Mouse (Mus musculus): Measurements from ENCODE around the gene Utrn. TPM values are rescaled to one million over a fixed set of nuclear protein-coding genes. Genes with fewer than 3 reads are reported as not detected.

The Utrn gene
- 37.3 and 41.2 TPM in 2 replicates for polyA plus RNA-seq (2016; fragmentation: Nextera tagmentation; extraction: Ambion mirVana)

GRCm38 (mm10) chr10:12869029-12869671 is at the start of gene Utrn:
TSS of gene Utrn (minus strand) at chr10:12869365.
- Histone ChIP-seq H3K9me3 (no peaks in the 10 kb centered on the region), H3K36me3 (no peaks in the 10 kb centered on the region)
- under 1% methylated on average over 77 of the region's 77 CpGs for WGBS

GRCm38 (mm10) chr10:12917626-12918025 is 48.5 kb upstream of the Utrn start:
- no peaks in the 10 kb centered on the region for H3K27me3 ChIP-seq
- no peak for ATAC-seq (ENCODE audit: low FRiP score, low read depth)
- 25% methylated on average over 1 of the region's 1 CpGs for WGBS
- H3K4me3 ChIP-seq = no peak overlapping the region
- H3K9me3 ChIP-seq = no peaks in the 10 kb centered on the region
- H3K36me3 ChIP-seq = no peaks in the 10 kb centered on the region
- H3K4me2 ChIP-seq (replicated peaks) = no peak overlapping the region
- no peak overlapping the region for H3K27ac ChIP-seq (replicated peaks)
- H3K4me1 ChIP-seq = no peaks in the 10 kb centered on the region
- no peak overlapping the region for H3K9ac ChIP-seq (replicated peaks)

More at GRCm38 (mm10) chr10:12869029-12869671, at the start of gene Utrn:
- Histone ChIP-seq H3K4me2 (replicated peaks) (peak within 1 kb of the TSS; percentile 96), H3K27ac (replicated peaks) (peak within 1 kb of the TSS; percentile 68), H3K27me3 (peaks cover 10% of the 10 kb centered on the region; the same call in 1 of the 2 replicates), H3K9ac (replicated peaks) (peak within 1 kb of the TSS; percentile 75), H3K4me3 (peak within 1 kb of the TSS; percentile 79), H3K4me1 (peaks cover 17% of the 10 kb centered on the region)
- ATAC-seq (ENCODE audit: low FRiP score, low read depth) = peak; percentile 90

DNA sequence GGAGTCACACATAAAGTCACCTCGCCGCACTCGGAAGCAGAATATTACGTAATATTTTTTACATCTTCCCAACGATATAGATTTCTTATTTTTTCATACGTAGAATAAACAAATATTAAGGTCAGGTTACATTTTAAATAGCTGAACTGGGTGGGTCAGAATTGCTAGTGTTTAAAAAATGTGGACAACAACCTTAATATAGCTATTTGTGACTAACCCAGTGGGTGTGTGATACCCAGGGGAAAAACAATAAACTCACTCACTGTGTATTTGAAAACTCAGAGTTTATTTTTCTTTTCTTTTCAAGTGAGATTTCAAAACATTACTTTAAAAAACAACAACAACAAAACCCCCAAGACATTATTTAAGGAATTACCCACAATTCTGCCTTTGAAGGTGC is 47.2 kb upstream of the Utrn start:
- no peak overlapping the region for H3K27ac ChIP-seq (replicated peaks)
- H3K4me2 ChIP-seq (replicated peaks) = no peak overlapping the region
- H3K4me1 ChIP-seq = no peaks in the 10 kb centered on the region
- no peaks in the 10 kb centered on the region for H3K27me3 ChIP-seq
- no peak overlapping the region for H3K9ac ChIP-seq (replicated peaks)
- H3K4me3 ChIP-seq = no peak overlapping the region
- H3K9me3 ChIP-seq = no peaks in the 10 kb centered on the region
- no peak for ATAC-seq (ENCODE audit: low FRiP score, low read depth)
- H3K36me3 ChIP-seq = no peaks in the 10 kb centered on the region
- 88% methylated on average over 6 of the region's 6 CpGs for WGBS

DNA sequence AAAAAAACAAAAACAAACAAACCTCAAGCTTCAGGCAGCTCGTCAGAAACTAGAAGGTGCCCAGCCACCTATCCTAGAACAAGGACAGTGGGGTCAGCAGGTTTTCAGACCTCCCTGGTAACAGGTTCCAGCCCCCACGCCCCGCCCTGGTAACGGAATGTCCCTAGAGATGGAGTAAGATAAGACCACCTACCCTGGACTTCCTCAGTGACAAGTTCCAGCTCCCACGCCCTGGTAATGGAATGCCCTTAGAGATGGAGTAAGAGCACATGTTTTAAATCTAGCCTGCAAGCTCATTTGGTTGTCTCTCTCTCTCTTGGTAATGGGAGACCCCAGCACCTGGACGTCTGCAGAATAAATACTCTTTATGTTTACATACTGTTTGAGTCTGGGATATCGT is 46.7 kb upstream of the Utrn start:
- WGBS = 79% methylated on average over 7 of the region's 7 CpGs
- H3K4me1 ChIP-seq = no peaks in the 10 kb centered on the region
- H3K9ac ChIP-seq (replicated peaks) = no peak overlapping the region
- H3K27me3 ChIP-seq = no peaks in the 10 kb centered on the region
- no peak for ATAC-seq (ENCODE audit: low FRiP score, low read depth)
- no peak overlapping the region for H3K4me3 ChIP-seq
- no peaks in the 10 kb centered on the region for H3K36me3 ChIP-seq
- no peak overlapping the region for H3K4me2 ChIP-seq (replicated peaks)
- H3K9me3 ChIP-seq = no peaks in the 10 kb centered on the region
- H3K27ac ChIP-seq (replicated peaks) = no peak overlapping the region

GRCm38 (mm10) chr10:12914203-12914602 is 45.0 kb upstream of the Utrn start:
- no peaks in the 10 kb centered on the region for H3K27me3 ChIP-seq
- no peak overlapping the region for H3K27ac ChIP-seq (replicated peaks)
- 87% methylated on average over 1 of the region's 1 CpGs for WGBS
- no peaks in the 10 kb centered on the region for H3K4me1 ChIP-seq
- H3K4me2 ChIP-seq (replicated peaks) = no peak overlapping the region
- no peak overlapping the region for H3K4me3 ChIP-seq
- no peak; the same call in 1 of the 2 replicates for ATAC-seq (ENCODE audit: low FRiP score, low read depth)
- no peak overlapping the region for H3K9ac ChIP-seq (replicated peaks)
- H3K9me3 ChIP-seq = no peaks in the 10 kb centered on the region
- H3K36me3 ChIP-seq = no peaks in the 10 kb centered on the region

GRCm38 (mm10) chr10:12911981-12912530 is 42.9 kb upstream of the Utrn start:
- Histone ChIP-seq H3K27ac (replicated peaks) (no peak overlapping the region), H3K4me3 (no peak overlapping the region), H3K9me3 (no peaks in the 10 kb centered on the region), H3K4me1 (no peaks in the 10 kb centered on the region), H3K4me2 (replicated peaks) (no peak overlapping the region), H3K27me3 (no peaks in the 10 kb centered on the region), H3K9ac (replicated peaks) (no peak overlapping the region), H3K36me3 (no peaks in the 10 kb centered on the region)
- WGBS = 69% methylated on average over 11 of the region's 11 CpGs
- ATAC-seq (ENCODE audit: low FRiP score, low read depth) = no peak

DNA sequence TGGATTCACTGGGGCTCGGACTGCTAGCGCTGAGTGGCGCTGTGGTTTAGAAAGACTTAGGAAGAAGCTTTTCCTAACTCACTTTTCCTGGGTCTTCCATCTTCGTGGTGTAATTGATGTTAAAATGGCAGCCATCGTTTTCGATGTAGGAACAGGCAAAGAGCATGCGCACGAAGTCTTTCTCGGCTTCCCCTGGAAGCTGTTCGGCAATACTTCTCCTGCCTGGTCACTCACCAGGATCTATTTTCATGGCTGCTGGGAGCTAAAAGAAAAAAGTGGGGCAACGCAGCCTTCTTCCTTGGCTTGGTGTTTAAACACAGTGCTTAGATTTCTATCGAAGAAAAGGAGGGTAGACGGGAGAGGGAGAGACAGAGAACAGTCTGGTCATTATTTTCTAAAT is 42.3 kb upstream of the Utrn start:
- Histone ChIP-seq H3K9ac (replicated peaks) (no peak overlapping the region), H3K4me2 (replicated peaks) (no peak overlapping the region), H3K27me3 (no peaks in the 10 kb centered on the region), H3K36me3 (no peaks in the 10 kb centered on the region), H3K4me3 (no peak overlapping the region), H3K9me3 (no peaks in the 10 kb centered on the region), H3K4me1 (no peaks in the 10 kb centered on the region), H3K27ac (replicated peaks) (no peak overlapping the region)
- WGBS = 92% methylated on average over 13 of the region's 13 CpGs
- ATAC-seq (ENCODE audit: low FRiP score, low read depth) = no peak

DNA sequence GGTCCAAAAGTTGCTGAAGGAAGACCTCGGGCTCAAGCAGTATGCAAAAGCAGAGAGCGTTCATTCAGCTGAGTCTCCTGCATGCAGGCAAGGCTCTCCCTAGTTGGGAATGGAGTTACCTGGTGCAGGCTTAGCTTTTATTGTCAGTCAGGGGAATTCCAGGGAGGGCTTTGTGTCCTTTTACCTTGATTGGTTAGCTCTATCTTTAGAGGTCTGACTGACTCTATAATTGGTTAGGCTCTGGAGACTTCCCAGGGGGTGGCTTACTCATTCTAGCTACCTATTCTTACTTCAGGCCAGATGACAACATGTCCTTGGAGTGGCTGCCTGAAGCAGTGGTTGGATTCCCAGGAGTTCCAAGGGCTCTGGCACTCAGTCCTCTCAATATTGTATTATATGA is 40.7 kb upstream of the Utrn start:
- WGBS = 86% methylated on average over 2 of the region's 2 CpGs
- H3K9me3 ChIP-seq = no peaks in the 10 kb centered on the region
- no peak for ATAC-seq (ENCODE audit: low FRiP score, low read depth)

DNA sequence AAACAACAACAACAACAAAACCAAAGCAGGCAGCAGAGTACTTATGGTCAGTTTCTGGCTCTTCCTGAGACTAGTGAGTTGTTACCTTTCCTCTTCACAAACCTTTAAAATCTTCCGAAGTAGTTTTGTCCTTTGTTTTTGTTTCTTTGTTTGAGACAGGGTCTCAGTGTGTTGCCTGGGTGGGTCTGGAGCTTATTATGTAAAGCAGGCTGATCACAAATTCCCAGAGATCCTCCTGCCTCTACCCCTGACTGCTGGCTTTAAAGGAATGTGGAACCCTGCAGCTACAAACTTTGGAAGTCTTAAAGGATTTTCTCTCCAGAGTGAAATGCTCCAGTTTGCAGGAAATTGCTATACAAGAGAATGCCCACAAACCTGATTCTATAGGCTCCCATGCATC is 40.0 kb upstream of the Utrn start:
- 24% methylated on average over 1 of the region's 1 CpGs for WGBS
- Histone ChIP-seq H3K4me3 (no peak overlapping the region), H3K9me3 (no peaks in the 10 kb centered on the region), H3K4me2 (replicated peaks) (no peak overlapping the region), H3K36me3 (no peaks in the 10 kb centered on the region), H3K4me1 (no peaks in the 10 kb centered on the region), H3K27me3 (no peaks in the 10 kb centered on the region), H3K27ac (replicated peaks) (no peak overlapping the region), H3K9ac (replicated peaks) (no peak overlapping the region)
- no peak for ATAC-seq (ENCODE audit: low FRiP score, low read depth)

More for the DNA sequence above, 40.7 kb upstream of the Utrn start:
- H3K4me2 ChIP-seq (replicated peaks) = no peak overlapping the region
- no peaks in the 10 kb centered on the region for H3K36me3 ChIP-seq
- no peaks in the 10 kb centered on the region for H3K4me1 ChIP-seq
- no peak overlapping the region for H3K9ac ChIP-seq (replicated peaks)
- no peaks in the 10 kb centered on the region for H3K27me3 ChIP-seq
- no peak overlapping the region for H3K4me3 ChIP-seq
- H3K27ac ChIP-seq (replicated peaks) = no peak overlapping the region

DNA sequence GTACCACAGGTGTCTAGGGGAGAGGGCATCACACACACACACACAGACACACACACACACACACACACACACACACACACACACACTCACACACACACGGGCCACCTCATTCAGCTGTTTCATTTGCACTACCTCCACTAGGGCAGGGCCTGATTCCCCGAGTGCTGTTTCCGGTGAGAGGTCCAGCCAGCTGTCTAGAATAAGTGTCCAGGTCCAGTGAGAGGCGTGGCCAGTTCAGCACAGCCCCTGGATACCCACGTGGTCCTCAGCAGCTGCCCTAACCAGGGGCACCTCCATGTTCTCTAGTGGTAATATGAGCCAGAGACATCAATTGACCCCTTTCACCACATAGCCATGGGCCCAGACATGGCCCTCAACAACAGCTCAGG is 35.0 kb upstream of the Utrn start:
- Histone ChIP-seq H3K9me3 (no peaks in the 10 kb centered on the region), H3K4me3 (no peak overlapping the region), H3K4me1 (no peaks in the 10 kb centered on the region), H3K36me3 (no peaks in the 10 kb centered on the region), H3K4me2 (replicated peaks) (no peak overlapping the region), H3K27me3 (no peaks in the 10 kb centered on the region), H3K9ac (replicated peaks) (no peak overlapping the region), H3K27ac (replicated peaks) (no peak overlapping the region)
- 90% methylated on average over 5 of the region's 5 CpGs for WGBS
- ATAC-seq (ENCODE audit: low FRiP score, low read depth) = no peak

DNA sequence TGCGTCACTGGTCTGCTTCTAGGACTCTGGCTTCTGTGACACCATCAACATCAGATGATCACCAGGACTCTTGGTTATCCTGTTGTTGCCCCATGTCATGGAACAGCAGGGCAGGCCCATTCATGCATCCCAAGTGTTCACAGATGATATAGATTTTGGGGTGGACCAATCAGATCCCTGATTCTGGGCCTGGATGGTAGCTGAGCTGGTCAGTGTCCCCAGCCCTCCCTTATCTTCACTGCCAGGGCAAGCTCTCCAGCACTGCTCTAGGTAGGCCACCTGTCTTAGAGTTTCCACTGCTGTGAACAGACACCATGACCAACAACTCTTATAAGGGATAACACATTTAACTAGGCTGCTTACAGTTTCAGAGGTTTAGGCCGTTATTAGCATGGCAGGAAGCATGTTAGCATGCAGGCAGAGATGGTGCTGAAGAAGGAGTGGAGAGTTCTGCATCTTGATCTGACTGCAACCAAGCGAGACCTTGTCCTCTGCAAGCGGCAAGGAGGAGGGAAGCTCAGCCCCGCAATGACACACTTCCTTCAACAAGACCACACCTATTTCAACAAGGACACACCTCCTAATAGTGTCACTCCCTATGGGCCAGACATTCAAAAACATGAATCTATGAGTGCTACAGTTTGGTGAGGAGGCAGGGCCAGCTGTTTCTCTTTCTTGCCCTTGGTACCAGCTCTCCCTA is 34.4 kb upstream of the Utrn start:
- no peak overlapping the region for H3K4me3 ChIP-seq
- no peak overlapping the region for H3K27ac ChIP-seq (replicated peaks)
- 89% methylated on average over 5 of the region's 5 CpGs for WGBS
- H3K9me3 ChIP-seq = no peaks in the 10 kb centered on the region
- H3K36me3 ChIP-seq = no peaks in the 10 kb centered on the region
- H3K9ac ChIP-seq (replicated peaks) = no peak overlapping the region
- H3K4me1 ChIP-seq = no peaks in the 10 kb centered on the region
- H3K27me3 ChIP-seq = no peaks in the 10 kb centered on the region
- no peak for ATAC-seq (ENCODE audit: low FRiP score, low read depth)
- H3K4me2 ChIP-seq (replicated peaks) = no peak overlapping the region

GRCm38 (mm10) chr10:12899901-12900300 is 30.7 kb upstream of the Utrn start:
- no peak overlapping the region for H3K27ac ChIP-seq (replicated peaks)
- no peak overlapping the region for H3K4me2 ChIP-seq (replicated peaks)
- H3K4me1 ChIP-seq = no peaks in the 10 kb centered on the region
- no peak for ATAC-seq (ENCODE audit: low FRiP score, low read depth)
- H3K27me3 ChIP-seq = no peaks in the 10 kb centered on the region
- no peak overlapping the region for H3K9ac ChIP-seq (replicated peaks)
- WGBS = 91% methylated on average over 5 of the region's 5 CpGs
- no peak overlapping the region for H3K4me3 ChIP-seq
- no peaks in the 10 kb centered on the region for H3K9me3 ChIP-seq
- no peaks in the 10 kb centered on the region for H3K36me3 ChIP-seq
